Mouse (Mus musculus) liver, embryonic 14.5 days (tissue): ENCODE data around the gene Cyp2t4.

Experiments used
- CTCF ChIP-seq: IDR thresholded peaks from 2 replicates; pipeline ENCODE4 v1.5.1; 2016; ENCODE audit warnings: antibody characterized with exemption, low read depth, control low read depth
- EP300 ChIP-seq: IDR thresholded peaks from 2 replicates; pipeline ENCODE4 v1.6.1; 2016; ENCODE audit warnings: antibody characterized with exemption, low read depth

GRCm38 (mm10) chr7:27193731-27194130, 40.2 kb downstream of the Cyp2t4 start:
- TF ChIP-seq CTCF: no peak
- no peak for TF ChIP-seq EP300
